Mouse (Mus musculus): Measurements from ENCODE around the gene Actr5. TPM values are rescaled to one million over a fixed set of nuclear protein-coding genes. Genes with fewer than 3 reads are reported as not detected.
A peak's percentile ranks its signal among the peaks of the same experiment; 100 is the strongest.

Gene Actr5
- total RNA-seq, 2 experiments from 2014 or later: 4.2 to 4.8 TPM

DNA sequence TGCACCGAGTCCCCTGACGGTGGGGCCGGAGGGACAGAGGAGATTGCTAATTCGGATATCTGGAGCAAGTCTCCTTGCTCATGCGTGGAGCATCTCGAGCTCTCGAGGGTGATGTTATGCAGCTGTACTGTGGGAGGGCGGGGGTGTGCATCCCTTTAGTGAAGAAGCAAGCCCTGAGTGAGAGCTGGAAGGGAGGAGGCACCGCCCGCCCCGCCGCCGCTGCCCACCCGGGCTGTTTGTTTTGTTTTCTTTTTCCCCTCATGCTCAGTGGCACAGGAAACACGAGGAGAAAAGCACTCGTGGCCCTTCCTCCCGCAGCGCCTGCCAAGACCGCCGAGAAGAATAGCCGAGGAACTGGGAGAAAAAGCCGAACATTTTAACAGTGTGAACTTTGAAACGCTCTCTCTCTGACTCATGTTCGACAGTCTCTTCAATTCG, 63.1 kb downstream of the Actr5 start:
- Histone ChIP-seq H3K27ac (peak overlapping the region; percentile 80), H3K4me3 (peak overlapping the region; percentile 55)
- no peak for TF ChIP-seq CTCF (IDR thresholded peaks at IDR 0.05)
- intact Hi-C loops (cut with DNase I): no loop called here
- DNase-seq: peak; percentile 55

Small RNAs within 50 kb of the gene (microRNA-seq; reads per million reads assigned to microRNA genes)
- gene Mir3474: not detected

Other genes starting within 250 kb of the Actr5 start
- gene Snhg11, start 249.2 kb upstream of the Actr5 start, total RNA-seq (2021): under 1 TPM in 1 of 2 experiments, not detected in 1; 0.17 TPM
- gene Ralgapb, start 215.0 kb upstream of the Actr5 start, total RNA-seq (2021): 10 to 100 TPM; 27.9 to 38.2 TPM
- gene Adig, start 122.3 kb upstream of the Actr5 start, total RNA-seq (2021): 1 to 10 TPM; 3.1 to 5.5 TPM
- gene Arhgap40, start 112.1 kb upstream of the Actr5 start, total RNA-seq (2021): under 1 TPM in 1 of 2 experiments, not detected in 1; 0.14 TPM
- gene Slc32a1, start 14.1 kb upstream of the Actr5 start, total RNA-seq (2021): not detected
- gene Ppp1r16b, start 40.5 kb downstream of the Actr5 start, total RNA-seq (2021): 1 to 10 TPM; 3.1 to 4.1 TPM
- gene Fam83d, start 143.2 kb downstream of the Actr5 start, total RNA-seq (2021): 1 to 10 TPM in 1 of 2 experiments, under 1 TPM in 1; 0.95 to 1.4 TPM
- gene Dhx35, start 169.9 kb downstream of the Actr5 start, total RNA-seq (2021): 10 to 100 TPM; 10.4 to 11.4 TPM

Data from gastrocnemius, adult 2 months (tissue).